Mouse (Mus musculus): ENCODE measurements around the gene Midn.

DNA sequence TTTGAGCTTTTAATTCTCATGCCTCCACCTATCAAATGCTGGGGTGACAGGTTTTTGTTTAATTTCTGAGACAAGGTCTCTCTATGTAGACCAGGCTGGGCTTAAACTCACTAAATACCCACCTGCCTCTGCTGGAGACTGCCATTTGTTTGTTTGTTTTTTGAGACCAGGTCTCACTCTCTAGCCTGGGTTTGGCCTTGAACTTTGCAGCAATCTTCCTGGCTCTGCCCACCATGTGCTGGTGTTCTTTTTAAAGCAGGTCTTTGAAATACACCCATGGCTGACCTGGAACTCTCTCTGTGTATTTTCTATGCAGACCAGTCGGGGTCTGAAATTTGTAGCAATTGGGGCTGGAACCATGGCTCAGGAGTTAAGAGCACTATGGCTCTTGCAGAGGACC, 12.4 kb upstream of the Midn start:
- no peak for TF ChIP-seq POLR2A (IDR thresholded peaks at IDR 0.05; ENCODE audit: extremely low read depth, insufficient read depth, low read length)
- TF ChIP-seq CTCF (IDR thresholded peaks at IDR 0.05; ENCODE audit: low read depth, low read length): no peak

All from liver, adult 2 months (tissue).